Mouse (Mus musculus): ENCODE results near the gene Tbc1d8. TPM values are rescaled to one million over a fixed set of nuclear protein-coding genes. Genes with fewer than 3 reads are reported as not detected.

Gene Tbc1d8
- polyA plus RNA-seq, 2 experiments = 2.5 to 3.1 TPM

- Histone ChIP-seq H3K27me3 (ENCODE audit: control insufficient read depth, insufficient read depth, low read length) (no peaks in the 10 kb centered on the region), H3K9me3 (ENCODE audit: control insufficient read depth, low read length) (no peaks in the 10 kb centered on the region), H3K9ac (replicated peaks) (no peak overlapping the region), H3K4me1 (replicated peaks; ENCODE audit: control insufficient read depth in 2 of 2, insufficient read depth in 2 of 2, low read length in 1 of 2) (peaks cover 31 to 40% of the 10 kb centered on the region in 2 experiments), H3K27ac (no peak overlapping the region), H3K4me2 (ENCODE audit: low read depth) (no peak overlapping the region), H3K36me3 (replicated peaks; ENCODE audit: control insufficient read depth, insufficient read depth, low read depth) (no peaks in the 10 kb centered on the region), H3K4me3 (ENCODE audit: insufficient read depth in 1 of 2, low read depth in 2 of 2, low read length in 2 of 2) (no peak overlapping the region)
- no peak for DNase-seq (ENCODE audit: low read depth in 3 of 3, low spot score in 3 of 3)
- no peak for TF ChIP-seq EP300 (IDR thresholded peaks at IDR 0.05; ENCODE audit: low read depth)
- TF ChIP-seq CTCF (IDR thresholded peaks at IDR 0.05; ENCODE audit: low read depth) = no peak
- WGBS (ENCODE audit: insufficient replicate concordance) = 77% methylated on average over 9 of the region's 9 CpGs
- ATAC-seq (ENCODE audit: insufficient read depth) = no peak
These were observed 4.0 kb downstream of the Tbc1d8 start for GRCm38 (mm10) chr1:39474516-39474915.

- no peak for DNase-seq (ENCODE audit: low read depth in 3 of 3, low spot score in 3 of 3)
- Histone ChIP-seq H3K9ac (replicated peaks) (no peak overlapping the region; the same call in 1 of the 2 replicates), H3K27ac (no peak overlapping the region), H3K4me1 (replicated peaks; ENCODE audit: control insufficient read depth in 2 of 2, insufficient read depth in 2 of 2, low read length in 1 of 2) (peaks cover 17 to 30% of the 10 kb centered on the region in 2 experiments), H3K36me3 (replicated peaks; ENCODE audit: control insufficient read depth, insufficient read depth, low read depth) (no peaks in the 10 kb centered on the region), H3K4me3 (ENCODE audit: insufficient read depth in 1 of 2, low read depth in 2 of 2, low read length in 2 of 2) (no peak overlapping the region), H3K27me3 (ENCODE audit: control insufficient read depth, insufficient read depth, low read length) (no peaks in the 10 kb centered on the region), H3K9me3 (ENCODE audit: control insufficient read depth, low read length) (no peaks in the 10 kb centered on the region), H3K4me2 (ENCODE audit: low read depth) (peak overlapping the region; percentile 39)
- TF ChIP-seq CTCF (IDR thresholded peaks at IDR 0.05; ENCODE audit: low read depth) (no peak), EP300 (IDR thresholded peaks at IDR 0.05; ENCODE audit: low read depth) (no peak)
- 21% methylated on average over 9 of the region's 9 CpGs for WGBS (ENCODE audit: insufficient replicate concordance)
- ATAC-seq (ENCODE audit: insufficient read depth) = peak; percentile 72; the same call in 1 of the 2 replicates
These were observed 7.2 kb downstream of the Tbc1d8 start for GRCm38 (mm10) chr1:39471298-39471902.

- no peak overlapping the region for H3K9ac ChIP-seq (replicated peaks)
- no peak for ATAC-seq (ENCODE audit: insufficient read depth)
- H3K4me3 ChIP-seq (ENCODE audit: insufficient read depth in 1 of 2, low read depth in 2 of 2, low read length in 2 of 2) = no peak overlapping the region
- no peaks in the 10 kb centered on the region for H3K9me3 ChIP-seq (ENCODE audit: control insufficient read depth, low read length)
- no peak overlapping the region for H3K4me2 ChIP-seq (ENCODE audit: low read depth)
- peaks cover 21 to 35% of the 10 kb centered on the region in 2 experiments for H3K4me1 ChIP-seq (replicated peaks; ENCODE audit: control insufficient read depth in 2 of 2, insufficient read depth in 2 of 2, low read length in 1 of 2)
- H3K27ac ChIP-seq = no peak overlapping the region
- TF ChIP-seq EP300 (IDR thresholded peaks at IDR 0.05; ENCODE audit: low read depth) (no peak), CTCF (IDR thresholded peaks at IDR 0.05; ENCODE audit: low read depth) (peak; percentile 23; the same call in 1 of the 2 replicates)
- no peaks in the 10 kb centered on the region for H3K36me3 ChIP-seq (replicated peaks; ENCODE audit: control insufficient read depth, insufficient read depth, low read depth)
- H3K27me3 ChIP-seq (ENCODE audit: control insufficient read depth, insufficient read depth, low read length) = no peaks in the 10 kb centered on the region
- 19% methylated on average over 7 of the region's 7 CpGs for WGBS (ENCODE audit: insufficient replicate concordance)
- no peak for DNase-seq (ENCODE audit: low read depth in 3 of 3, low spot score in 3 of 3)
These were observed 9.6 kb downstream of the Tbc1d8 start for GRCm38 (mm10) chr1:39468982-39469381.

GRCm38 (mm10) chr1:39466526-39466925 lies 12.0 kb downstream of the Tbc1d8 start:
- Histone ChIP-seq H3K4me2 (ENCODE audit: low read depth) (no peak overlapping the region), H3K27ac (no peak overlapping the region), H3K4me3 (ENCODE audit: insufficient read depth in 1 of 2, low read depth in 2 of 2, low read length in 2 of 2) (no peak overlapping the region), H3K27me3 (ENCODE audit: control insufficient read depth, insufficient read depth, low read length) (no peaks in the 10 kb centered on the region), H3K9me3 (ENCODE audit: control insufficient read depth, low read length) (no peaks in the 10 kb centered on the region), H3K4me1 (replicated peaks; ENCODE audit: control insufficient read depth in 2 of 2, insufficient read depth in 2 of 2, low read length in 1 of 2) (peaks cover 26 to 46% of the 10 kb centered on the region in 2 experiments), H3K9ac (replicated peaks) (no peak overlapping the region), H3K36me3 (replicated peaks; ENCODE audit: control insufficient read depth, insufficient read depth, low read depth) (no peaks in the 10 kb centered on the region)
- TF ChIP-seq CTCF (IDR thresholded peaks at IDR 0.05; ENCODE audit: low read depth) (no peak), EP300 (IDR thresholded peaks at IDR 0.05; ENCODE audit: low read depth) (no peak)
- ATAC-seq (ENCODE audit: insufficient read depth) (no peak), DNase-seq (ENCODE audit: low read depth in 3 of 3, low spot score in 3 of 3) (no peak)
- 62% methylated on average over 13 of the region's 13 CpGs for WGBS (ENCODE audit: insufficient replicate concordance)

- TF ChIP-seq EP300 (IDR thresholded peaks at IDR 0.05; ENCODE audit: low read depth) = no peak
- no peak for TF ChIP-seq CTCF (IDR thresholded peaks at IDR 0.05; ENCODE audit: low read depth)
- Histone ChIP-seq H3K36me3 (replicated peaks; ENCODE audit: control insufficient read depth, insufficient read depth, low read depth) (no peaks in the 10 kb centered on the region), H3K9me3 (ENCODE audit: control insufficient read depth, low read length) (no peaks in the 10 kb centered on the region), H3K27ac (no peak overlapping the region), H3K4me2 (ENCODE audit: low read depth) (no peak overlapping the region), H3K4me1 (replicated peaks; ENCODE audit: control insufficient read depth in 2 of 2, insufficient read depth in 2 of 2, low read length in 1 of 2) (peaks cover 27 to 50% of the 10 kb centered on the region in 2 experiments), H3K9ac (replicated peaks) (no peak overlapping the region), H3K4me3 (ENCODE audit: insufficient read depth in 1 of 2, low read depth in 2 of 2, low read length in 2 of 2) (no peak overlapping the region), H3K27me3 (ENCODE audit: control insufficient read depth, insufficient read depth, low read length) (no peaks in the 10 kb centered on the region)
- DNase-seq (ENCODE audit: low read depth in 3 of 3, low spot score in 3 of 3) (no peak), ATAC-seq (ENCODE audit: insufficient read depth) (no peak)
- 87% methylated on average over 3 of the region's 3 CpGs for WGBS (ENCODE audit: insufficient replicate concordance)
These were observed 13.8 kb downstream of the Tbc1d8 start for GRCm38 (mm10) chr1:39464760-39465159.
